Mouse (Mus musculus) midbrain, embryonic 10.5 days (tissue): ENCODE results near the gene Atxn1. TPM values are rescaled to one million over a fixed set of nuclear protein-coding genes. Genes with fewer than 3 reads are reported as not detected.

ENCODE experiments used
- DNase-seq: peaks from one replicate; pipeline ENCODE4 v3.0.0-alpha.2; 2017; ENCODE audit warnings: low spot score
- H3K27ac ChIP-seq: fragments of 300-500 bp; sonication (generic); replicated peaks from 2 replicates; pipeline ENCODE4 v1.5.1; 2016; ENCODE audit warnings: mild to moderate bottlenecking
- H3K27me3 ChIP-seq: fragments of 300-500 bp; sonication (generic); 2 replicates; pipeline ENCODE4 v1.6.1; 2016; ENCODE audit warnings: low read depth, mild to moderate bottlenecking; ENCODE audit not compliant: poor library complexity, severe bottlenecking
- H3K36me3 ChIP-seq: fragments of 300-500 bp; sonication (generic); 2 replicates; pipeline ENCODE4 v1.6.1; 2016; ENCODE audit warnings: mild to moderate bottlenecking, moderate library complexity
- H3K4me1 ChIP-seq: fragments of 300-500 bp; sonication (generic); 2 replicates; pipeline ENCODE4 v1.6.1; 2016
- H3K4me3 ChIP-seq: fragments of 300-500 bp; sonication (generic); 2 replicates; pipeline ENCODE4 v1.5.1; 2016; ENCODE audit warnings: mild to moderate bottlenecking, moderate library complexity
- H3K9me3 ChIP-seq: fragments of 300-500 bp; sonication (generic); replicated peaks from 2 replicates; pipeline ENCODE4 v1.6.1; 2016; ENCODE audit warnings: mild to moderate bottlenecking
- WGBS: fragments of 180-500 bp; shearing (Covaris S2); methylation state at CpG from one replicate; pipeline ENCODE4 v1.1.7; 2016; 5-methylcytosine and 5-hydroxymethylcytosine counted together
- polyA plus RNA-seq: library from polyadenylated mRNA; unstranded; fragments of >200 nt; fragmentation: Nextera tagmentation; extraction: Ambion mirVana; gene quantifications from 2 replicates; pipeline ENCODE4 v1.2.1, GENCODE M21; 2016

The Atxn1 gene
- polyA plus RNA-seq, 1 experiment from 2014 or later = 1.3 TPM

- 90% methylated on average over 5 of the region's 5 CpGs for WGBS
- Histone ChIP-seq H3K36me3 (no peaks in the 10 kb centered on the region), H3K27ac (no peak overlapping the region), H3K9me3 (no peaks in the 10 kb centered on the region), H3K4me1 (no peaks in the 10 kb centered on the region), H3K27me3 (no peaks in the 10 kb centered on the region), H3K4me3 (no peak overlapping the region)
- DNase-seq = no peak
Measured at GRCm38 (mm10) chr13:45722885-45723284, 241.9 kb downstream of the Atxn1 start.

- H3K4me3 ChIP-seq = no peak overlapping the region
- no peak for DNase-seq
- no peak overlapping the region for H3K27ac ChIP-seq
- no peaks in the 10 kb centered on the region for H3K36me3 ChIP-seq
- H3K27me3 ChIP-seq = no peaks in the 10 kb centered on the region
- H3K9me3 ChIP-seq = no peaks in the 10 kb centered on the region
- no peaks in the 10 kb centered on the region for H3K4me1 ChIP-seq
- 90% methylated on average over 8 of the region's 8 CpGs for WGBS
Measured at GRCm38 (mm10) chr13:45721621-45722020, 243.2 kb downstream of the Atxn1 start.

DNA sequence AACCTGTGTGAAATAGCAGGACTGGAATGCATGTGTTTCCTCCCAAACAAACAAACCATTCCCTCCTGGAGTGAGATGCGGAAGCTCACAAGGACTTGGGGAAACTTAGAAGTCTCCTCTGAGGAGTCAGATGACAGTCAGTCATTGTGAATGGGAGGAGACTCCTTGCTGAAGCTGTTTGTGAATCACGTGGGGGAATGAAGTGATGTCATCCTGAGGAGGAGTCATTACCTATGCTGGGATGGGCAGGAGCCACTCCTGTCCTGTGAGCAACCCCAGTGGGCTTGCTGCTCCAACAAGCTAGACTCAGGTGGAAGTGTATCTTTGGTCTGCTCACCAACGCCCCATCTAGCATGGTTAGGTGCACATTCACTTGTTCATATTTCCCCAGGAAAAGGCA is 246.0 kb downstream of the Atxn1 start:
- Histone ChIP-seq H3K27me3 (no peaks in the 10 kb centered on the region), H3K27ac (no peak overlapping the region), H3K9me3 (no peaks in the 10 kb centered on the region), H3K36me3 (no peaks in the 10 kb centered on the region), H3K4me1 (no peaks in the 10 kb centered on the region), H3K4me3 (no peak overlapping the region)
- WGBS = 38% methylated on average over 3 of the region's 3 CpGs
- no peak for DNase-seq

- no peaks in the 10 kb centered on the region for H3K4me1 ChIP-seq
Measured at GRCm38 (mm10) chr13:45715583-45716180, 249.1 kb downstream of the Atxn1 start.

DNA sequence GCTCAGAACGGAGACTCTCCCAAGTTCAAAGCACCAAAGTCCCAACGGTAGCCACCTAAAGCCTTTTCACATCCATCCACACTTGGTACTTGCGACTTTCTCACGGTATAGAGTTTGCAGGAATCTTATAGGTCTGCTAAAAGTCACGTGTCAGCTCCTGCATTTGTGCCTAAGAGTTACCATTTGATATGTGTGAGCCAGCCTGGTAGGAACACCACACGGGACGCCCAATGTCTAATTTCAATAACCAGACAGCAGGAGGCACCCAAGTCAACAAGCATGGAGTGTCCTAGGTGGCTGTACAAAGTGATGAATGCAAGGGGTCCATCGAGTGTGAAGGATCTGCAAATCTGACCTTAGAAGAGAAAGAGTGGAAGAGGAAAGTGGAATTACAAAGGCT is 254.8 kb downstream of the Atxn1 start:
- Histone ChIP-seq H3K27ac (no peak overlapping the region), H3K9me3 (no peaks in the 10 kb centered on the region), H3K4me3 (no peak overlapping the region), H3K36me3 (no peaks in the 10 kb centered on the region), H3K4me1 (no peaks in the 10 kb centered on the region), H3K27me3 (no peaks in the 10 kb centered on the region)
- 90% methylated on average over 8 of the region's 8 CpGs for WGBS
- no peak for DNase-seq

More at GRCm38 (mm10) chr13:45715583-45716180, 249.1 kb downstream of the Atxn1 start:
- Histone ChIP-seq H3K27me3 (no peaks in the 10 kb centered on the region), H3K9me3 (no peaks in the 10 kb centered on the region), H3K4me3 (no peak overlapping the region), H3K27ac (no peak overlapping the region), H3K36me3 (no peaks in the 10 kb centered on the region)
- no peak for DNase-seq
- WGBS = 87% methylated on average over 7 of the region's 7 CpGs

- Histone ChIP-seq H3K4me3 (no peak overlapping the region), H3K9me3 (no peaks in the 10 kb centered on the region), H3K27ac (no peak overlapping the region), H3K27me3 (no peaks in the 10 kb centered on the region), H3K4me1 (no peaks in the 10 kb centered on the region), H3K36me3 (no peaks in the 10 kb centered on the region)
- WGBS = 85% methylated on average over 11 of the region's 11 CpGs
- DNase-seq = no peak
Measured at GRCm38 (mm10) chr13:45709402-45709801, 255.4 kb downstream of the Atxn1 start.

GRCm38 (mm10) chr13:45701296-45701790 is 263.5 kb downstream of the Atxn1 start:
- Histone ChIP-seq H3K27me3 (no peaks in the 10 kb centered on the region), H3K27ac (no peak overlapping the region), H3K4me3 (no peak overlapping the region), H3K36me3 (no peaks in the 10 kb centered on the region), H3K4me1 (no peaks in the 10 kb centered on the region), H3K9me3 (no peaks in the 10 kb centered on the region; the same call in 1 of the 2 replicates)
- DNase-seq = no peak
- WGBS = 88% methylated on average over 7 of the region's 7 CpGs

DNA sequence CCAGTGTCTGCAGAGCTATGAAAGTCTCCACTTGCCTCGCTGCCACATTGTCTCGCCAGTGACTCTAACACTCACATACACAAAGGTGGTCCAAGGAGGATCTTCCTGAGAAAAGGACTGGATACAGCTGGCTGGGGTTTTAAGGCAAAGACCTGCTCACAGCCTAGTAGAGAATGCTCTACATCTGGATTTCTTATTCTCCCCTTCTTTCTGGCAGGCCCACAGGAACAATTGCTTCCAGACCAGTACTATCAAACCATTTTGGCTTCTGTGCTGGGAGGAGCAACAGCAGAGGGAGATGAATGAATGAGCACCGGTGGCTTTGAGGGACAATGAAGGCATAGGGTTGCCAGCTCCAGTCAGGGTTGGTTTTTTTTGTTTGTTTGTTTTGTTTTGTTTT is 265.8 kb downstream of the Atxn1 start:
- Histone ChIP-seq H3K9me3 (peaks cover 5% of the 10 kb centered on the region; the same call in 1 of the 2 replicates), H3K4me1 (no peaks in the 10 kb centered on the region), H3K36me3 (no peaks in the 10 kb centered on the region), H3K27ac (no peak overlapping the region), H3K27me3 (no peaks in the 10 kb centered on the region), H3K4me3 (no peak overlapping the region)
- no peak for DNase-seq
- WGBS = 86% methylated on average over 3 of the region's 3 CpGs

GRCm38 (mm10) chr13:45696009-45696408 is 268.8 kb downstream of the Atxn1 start:
- DNase-seq = no peak
- Histone ChIP-seq H3K27me3 (no peaks in the 10 kb centered on the region), H3K4me3 (no peak overlapping the region), H3K4me1 (peaks cover 7% of the 10 kb centered on the region), H3K9me3 (peaks cover 5% of the 10 kb centered on the region; the same call in 1 of the 2 replicates), H3K36me3 (no peaks in the 10 kb centered on the region), H3K27ac (no peak overlapping the region)
- WGBS = 92% methylated on average over 6 of the region's 6 CpGs

- Histone ChIP-seq H3K4me3 (no peak overlapping the region), H3K9me3 (peaks cover 5% of the 10 kb centered on the region; the same call in 1 of the 2 replicates), H3K36me3 (no peaks in the 10 kb centered on the region), H3K4me1 (peaks cover 10% of the 10 kb centered on the region), H3K27ac (no peak overlapping the region), H3K27me3 (no peaks in the 10 kb centered on the region)
- WGBS = 90% methylated on average over 12 of the region's 12 CpGs
- DNase-seq = no peak
Measured at GRCm38 (mm10) chr13:45694921-45695437, 269.8 kb downstream of the Atxn1 start.

DNA sequence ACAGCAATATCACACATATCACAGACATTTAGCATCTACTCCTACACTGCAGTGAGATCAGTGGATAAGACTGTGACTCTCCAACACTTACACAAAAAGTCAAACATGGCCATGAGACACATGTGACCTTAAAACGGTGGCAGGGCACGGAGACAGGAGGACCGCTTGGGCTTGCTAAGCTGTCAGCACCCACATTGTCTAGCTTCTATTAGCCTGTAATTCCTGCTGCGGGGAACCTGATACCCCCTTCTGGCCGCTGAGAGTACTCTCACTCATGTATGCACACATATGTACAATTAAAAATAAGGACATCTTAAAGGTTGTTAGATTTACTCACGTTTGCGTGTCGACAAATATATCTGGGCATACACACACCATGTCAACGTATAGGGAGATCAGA is 270.9 kb downstream of the Atxn1 start:
- Histone ChIP-seq H3K36me3 (no peaks in the 10 kb centered on the region), H3K9me3 (peaks cover 5% of the 10 kb centered on the region; the same call in 1 of the 2 replicates)
- WGBS = 88% methylated on average over 9 of the region's 9 CpGs

DNA sequence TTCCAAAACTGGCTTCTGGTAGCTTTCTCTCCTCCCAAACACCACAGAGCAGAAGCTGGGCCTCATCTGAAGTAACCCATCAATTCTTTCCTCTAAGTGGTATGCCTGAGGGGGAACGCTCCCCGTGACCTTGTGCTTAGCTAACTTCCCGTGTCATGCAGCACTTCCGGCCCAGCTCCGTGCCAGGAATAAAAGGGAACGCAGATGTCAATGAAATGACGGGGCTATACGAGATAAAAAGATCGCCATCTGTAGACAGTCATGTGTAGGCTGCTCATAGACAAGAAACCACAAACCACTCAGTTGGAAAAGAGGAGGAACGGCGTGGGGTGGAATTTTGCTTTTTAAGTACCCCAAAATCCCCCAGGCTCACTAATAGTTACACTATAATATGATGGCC is 271.3 kb downstream of the Atxn1 start:
- no peak for DNase-seq
- Histone ChIP-seq H3K36me3 (no peaks in the 10 kb centered on the region), H3K27me3 (no peaks in the 10 kb centered on the region), H3K4me1 (peaks cover 10% of the 10 kb centered on the region), H3K27ac (no peak overlapping the region), H3K9me3 (peaks cover 5% of the 10 kb centered on the region; the same call in 1 of the 2 replicates), H3K4me3 (no peak overlapping the region)
- 82% methylated on average over 11 of the region's 11 CpGs for WGBS

More for the DNA sequence above, 270.9 kb downstream of the Atxn1 start:
- H3K4me3 ChIP-seq = no peak overlapping the region
- H3K4me1 ChIP-seq = peaks cover 10% of the 10 kb centered on the region
- H3K27ac ChIP-seq = no peak overlapping the region
- no peaks in the 10 kb centered on the region for H3K27me3 ChIP-seq
- DNase-seq = no peak

- no peak overlapping the region for H3K27ac ChIP-seq
Measured at GRCm38 (mm10) chr13:45693126-45693525, 271.7 kb downstream of the Atxn1 start.

More at GRCm38 (mm10) chr13:45693126-45693525, 271.7 kb downstream of the Atxn1 start:
- Histone ChIP-seq H3K9me3 (peaks cover 5% of the 10 kb centered on the region; the same call in 1 of the 2 replicates), H3K36me3 (no peaks in the 10 kb centered on the region), H3K4me3 (no peak overlapping the region), H3K27me3 (no peaks in the 10 kb centered on the region), H3K4me1 (peaks cover 10% of the 10 kb centered on the region)
- WGBS = 91% methylated on average over 4 of the region's 4 CpGs
- no peak for DNase-seq
